Mouse (Mus musculus): Measurements from ENCODE around the gene Slc25a36. TPM values are rescaled to one million over a fixed set of nuclear protein-coding genes. Genes with fewer than 3 reads are reported as not detected.
A peak's percentile ranks its signal among the peaks of the same experiment; 100 is the strongest.

Gene Slc25a36
- polyA plus RNA-seq, 1 experiment from 2014 or later = 99.9 TPM

GRCm38 (mm10) chr9:97123934-97124692 is 13.2 kb upstream of the Slc25a36 start:
- Histone ChIP-seq H3K27ac (replicated peaks; ENCODE audit: low read depth, low read length) (no peak overlapping the region), H3K4me1 (ENCODE audit: control insufficient read depth, insufficient read depth, low read length) (no peaks in the 10 kb centered on the region), H3K9ac (replicated peaks; ENCODE audit: low read length) (no peak overlapping the region), H3K4me2 (ENCODE audit: low read depth, low read length) (no peak overlapping the region), H3K4me3 (ENCODE audit: low read depth, low read length) (no peak overlapping the region), H3K27me3 (ENCODE audit: control insufficient read depth, insufficient read depth, low read length) (no peaks in the 10 kb centered on the region), H3K9me3 (replicated peaks; ENCODE audit: control insufficient read depth, low read length) (no peaks in the 10 kb centered on the region), H3K36me3 (replicated peaks; ENCODE audit: control insufficient read depth, insufficient read depth, low read depth, low read length) (no peaks in the 10 kb centered on the region)
- WGBS = 60% methylated on average over 23 of the region's 23 CpGs
- DNase-seq (ENCODE audit: low spot score) (no peak), ATAC-seq (replicated peaks; ENCODE audit: insufficient number of reproducible peaks, low FRiP score, low TSS enrichment, low read depth) (no peak)

GRCm38 (mm10) chr9:97121432-97121831 is 10.5 kb upstream of the Slc25a36 start:
- H3K36me3 ChIP-seq (replicated peaks; ENCODE audit: control insufficient read depth, insufficient read depth, low read depth, low read length) = no peaks in the 10 kb centered on the region
- no peak overlapping the region for H3K27ac ChIP-seq (replicated peaks; ENCODE audit: low read depth, low read length)
- no peaks in the 10 kb centered on the region for H3K9me3 ChIP-seq (replicated peaks; ENCODE audit: control insufficient read depth, low read length)
- WGBS = 86% methylated on average over 2 of the region's 2 CpGs
- no peak overlapping the region for H3K9ac ChIP-seq (replicated peaks; ENCODE audit: low read length)
- H3K4me3 ChIP-seq (ENCODE audit: low read depth, low read length) = no peak overlapping the region
- no peaks in the 10 kb centered on the region for H3K4me1 ChIP-seq (ENCODE audit: control insufficient read depth, insufficient read depth, low read length)
- no peak for DNase-seq (ENCODE audit: low spot score)
- ATAC-seq (replicated peaks; ENCODE audit: insufficient number of reproducible peaks, low FRiP score, low TSS enrichment, low read depth) = no peak
- H3K4me2 ChIP-seq (ENCODE audit: low read depth, low read length) = no peak overlapping the region
- H3K27me3 ChIP-seq (ENCODE audit: control insufficient read depth, insufficient read depth, low read length) = no peaks in the 10 kb centered on the region

- no peak for DNase-seq (ENCODE audit: low spot score)
- H3K4me3 ChIP-seq (ENCODE audit: low read depth, low read length) = no peak overlapping the region
- H3K27ac ChIP-seq (replicated peaks; ENCODE audit: low read depth, low read length) = no peak overlapping the region
- WGBS = 86% methylated on average over 10 of the region's 10 CpGs
- H3K27me3 ChIP-seq (ENCODE audit: control insufficient read depth, insufficient read depth, low read length) = no peaks in the 10 kb centered on the region
- H3K36me3 ChIP-seq (replicated peaks; ENCODE audit: control insufficient read depth, insufficient read depth, low read depth, low read length) = no peaks in the 10 kb centered on the region
- H3K4me2 ChIP-seq (ENCODE audit: low read depth, low read length) = no peak overlapping the region
- ATAC-seq (replicated peaks; ENCODE audit: insufficient number of reproducible peaks, low FRiP score, low TSS enrichment, low read depth) = no peak
- H3K9ac ChIP-seq (replicated peaks; ENCODE audit: low read length) = no peak overlapping the region
- H3K4me1 ChIP-seq (ENCODE audit: control insufficient read depth, insufficient read depth, low read length) = no peaks in the 10 kb centered on the region
- H3K9me3 ChIP-seq (replicated peaks; ENCODE audit: control insufficient read depth, low read length) = no peaks in the 10 kb centered on the region
Measured at GRCm38 (mm10) chr9:97114271-97114670, 3.3 kb upstream of the Slc25a36 start.

GRCm38 (mm10) chr9:97113555-97113929 is 2.6 kb upstream of the Slc25a36 start:
- DNase-seq (ENCODE audit: low spot score) (no peak), ATAC-seq (replicated peaks; ENCODE audit: insufficient number of reproducible peaks, low FRiP score, low TSS enrichment, low read depth) (no peak)
- no peaks in the 10 kb centered on the region for H3K9me3 ChIP-seq (replicated peaks; ENCODE audit: control insufficient read depth, low read length)
- H3K27me3 ChIP-seq (ENCODE audit: control insufficient read depth, insufficient read depth, low read length) = no peaks in the 10 kb centered on the region
- no peak overlapping the region for H3K4me3 ChIP-seq (ENCODE audit: low read depth, low read length)
- H3K4me1 ChIP-seq (ENCODE audit: control insufficient read depth, insufficient read depth, low read length) = no peaks in the 10 kb centered on the region
- no peak overlapping the region for H3K9ac ChIP-seq (replicated peaks; ENCODE audit: low read length)
- 31% methylated on average over 5 of the region's 5 CpGs for WGBS
- no peak overlapping the region for H3K4me2 ChIP-seq (ENCODE audit: low read depth, low read length)
- H3K27ac ChIP-seq (replicated peaks; ENCODE audit: low read depth, low read length) = no peak overlapping the region
- H3K36me3 ChIP-seq (replicated peaks; ENCODE audit: control insufficient read depth, insufficient read depth, low read depth, low read length) = no peaks in the 10 kb centered on the region

GRCm38 (mm10) chr9:97112797-97113554 is 2.0 kb upstream of the Slc25a36 start:
- ATAC-seq (replicated peaks; ENCODE audit: insufficient number of reproducible peaks, low FRiP score, low TSS enrichment, low read depth) (no peak), DNase-seq (ENCODE audit: low spot score) (no peak)
- H3K4me1 ChIP-seq (ENCODE audit: control insufficient read depth, insufficient read depth, low read length) = no peaks in the 10 kb centered on the region
- H3K9me3 ChIP-seq (replicated peaks; ENCODE audit: control insufficient read depth, low read length) = no peaks in the 10 kb centered on the region
- 63% methylated on average over 24 of the region's 24 CpGs for WGBS
- H3K4me2 ChIP-seq (ENCODE audit: low read depth, low read length) = no peak overlapping the region
- no peak overlapping the region for H3K9ac ChIP-seq (replicated peaks; ENCODE audit: low read length)
- no peaks in the 10 kb centered on the region for H3K36me3 ChIP-seq (replicated peaks; ENCODE audit: control insufficient read depth, insufficient read depth, low read depth, low read length)
- H3K4me3 ChIP-seq (ENCODE audit: low read depth, low read length) = no peak overlapping the region
- H3K27me3 ChIP-seq (ENCODE audit: control insufficient read depth, insufficient read depth, low read length) = no peaks in the 10 kb centered on the region
- H3K27ac ChIP-seq (replicated peaks; ENCODE audit: low read depth, low read length) = no peak overlapping the region

- H3K4me3 ChIP-seq (ENCODE audit: low read depth, low read length) = no peak overlapping the region
- no peak overlapping the region for H3K4me2 ChIP-seq (ENCODE audit: low read depth, low read length)
- H3K9me3 ChIP-seq (replicated peaks; ENCODE audit: control insufficient read depth, low read length) = no peaks in the 10 kb centered on the region
- no peak for DNase-seq (ENCODE audit: low spot score)
- ATAC-seq (replicated peaks; ENCODE audit: insufficient number of reproducible peaks, low FRiP score, low TSS enrichment, low read depth) = no peak
- 79% methylated on average over 7 of the region's 7 CpGs for WGBS
- no peaks in the 10 kb centered on the region for H3K4me1 ChIP-seq (ENCODE audit: control insufficient read depth, insufficient read depth, low read length)
- H3K9ac ChIP-seq (replicated peaks; ENCODE audit: low read length) = no peak overlapping the region
- no peak overlapping the region for H3K27ac ChIP-seq (replicated peaks; ENCODE audit: low read depth, low read length)
- H3K36me3 ChIP-seq (replicated peaks; ENCODE audit: control insufficient read depth, insufficient read depth, low read depth, low read length) = no peaks in the 10 kb centered on the region
- H3K27me3 ChIP-seq (ENCODE audit: control insufficient read depth, insufficient read depth, low read length) = no peaks in the 10 kb centered on the region
Measured at GRCm38 (mm10) chr9:97112238-97112637, 1.3 kb upstream of the Slc25a36 start.

GRCm38 (mm10) chr9:97111506-97111905 is 549 bp upstream of the Slc25a36 start:
- 6% methylated on average over 6 of the region's 6 CpGs for WGBS
- no peaks in the 10 kb centered on the region for H3K36me3 ChIP-seq (replicated peaks; ENCODE audit: control insufficient read depth, insufficient read depth, low read depth, low read length)
- peak overlapping the region; percentile 84 for H3K4me3 ChIP-seq (ENCODE audit: low read depth, low read length)
- H3K4me2 ChIP-seq (ENCODE audit: low read depth, low read length) = peak overlapping the region; percentile 53
- H3K9me3 ChIP-seq (replicated peaks; ENCODE audit: control insufficient read depth, low read length) = no peaks in the 10 kb centered on the region
- H3K9ac ChIP-seq (replicated peaks; ENCODE audit: low read length) = peak overlapping the region; percentile 68
- ATAC-seq (replicated peaks; ENCODE audit: insufficient number of reproducible peaks, low FRiP score, low TSS enrichment, low read depth) = no peak
- H3K27ac ChIP-seq (replicated peaks; ENCODE audit: low read depth, low read length) = no peak overlapping the region
- no peaks in the 10 kb centered on the region for H3K27me3 ChIP-seq (ENCODE audit: control insufficient read depth, insufficient read depth, low read length)
- peak; percentile 29 for DNase-seq (ENCODE audit: low spot score)
- no peaks in the 10 kb centered on the region for H3K4me1 ChIP-seq (ENCODE audit: control insufficient read depth, insufficient read depth, low read length)

- Histone ChIP-seq H3K4me1 (ENCODE audit: control insufficient read depth, insufficient read depth, low read length) (no peaks in the 10 kb centered on the region), H3K4me3 (ENCODE audit: low read depth, low read length) (no peak overlapping the region), H3K36me3 (replicated peaks; ENCODE audit: control insufficient read depth, insufficient read depth, low read depth, low read length) (no peaks in the 10 kb centered on the region), H3K9me3 (replicated peaks; ENCODE audit: control insufficient read depth, low read length) (no peaks in the 10 kb centered on the region), H3K27ac (replicated peaks; ENCODE audit: low read depth, low read length) (no peak overlapping the region), H3K9ac (replicated peaks; ENCODE audit: low read length) (no peak overlapping the region), H3K27me3 (ENCODE audit: control insufficient read depth, insufficient read depth, low read length) (no peaks in the 10 kb centered on the region), H3K4me2 (ENCODE audit: low read depth, low read length) (no peak overlapping the region)
- WGBS = 93% methylated on average over 5 of the region's 5 CpGs
- no peak for DNase-seq (ENCODE audit: low spot score)
- ATAC-seq (replicated peaks; ENCODE audit: insufficient number of reproducible peaks, low FRiP score, low TSS enrichment, low read depth) = no peak
Measured at GRCm38 (mm10) chr9:97106481-97107160, 4.3 kb downstream of the Slc25a36 start.

Measured in embryonic facial prominence, embryonic 11.5 days (tissue).